In the genomic region with DNA sequence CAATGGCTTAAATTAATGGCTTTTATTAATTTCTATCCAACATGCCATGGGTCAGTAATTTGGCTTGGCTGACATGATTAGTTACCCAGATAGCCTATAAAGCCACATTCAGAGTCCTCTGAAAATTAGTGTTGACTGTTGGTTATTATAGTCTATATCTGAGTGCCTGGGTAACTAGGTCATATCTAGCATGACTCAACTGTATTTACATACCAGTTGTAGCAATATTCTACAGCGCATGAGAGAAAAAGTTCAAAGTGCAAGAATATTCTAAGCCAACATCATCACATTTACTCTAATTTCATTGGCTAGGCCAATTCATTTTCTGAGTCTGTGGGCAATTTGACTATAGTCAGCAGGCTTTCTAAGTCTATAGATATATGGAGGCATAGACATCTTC, we compare ENCODE assay signal across 32 mouse cellular contexts.
"Had no signal": no experiment of that assay in that cellular context is flagged by ENCODE, and none has a peak within 500 bp of the region (broad histone marks: within the 10 kb centered on the region; RNA-seq: fewer than 3 reads in every experiment).

No protein-coding gene starts in this region.

- H3K27me3 ChIP-seq: limb, embryonic 12.5 days; limb, embryonic 13.5 days; limb, embryonic 15.5 days; liver, embryonic 12.5 days; liver, embryonic 13.5 days; liver, embryonic 15.5 days; lung, embryonic 15.5 days; megakaryocyte, embryonic 14.5 days; midbrain, embryonic 12.5 days; midbrain, embryonic 13.5 days; midbrain, embryonic 15.5 days had no signal

- H3K36me3 ChIP-seq: limb, embryonic 10.5 days; limb, embryonic 12.5 days; limb, embryonic 13.5 days; limb, embryonic 15.5 days; liver, embryonic 12.5 days; liver, embryonic 13.5 days; liver, embryonic 15.5 days; lung, embryonic 15.5 days; midbrain, embryonic 10.5 days; midbrain, embryonic 12.5 days; midbrain, embryonic 13.5 days; midbrain, embryonic 15.5 days had no signal

- H3K4me3 ChIP-seq: left cerebral cortex, adult 2 months; limb, embryonic 10.5 days; limb, embryonic 12.5 days; limb, embryonic 13.5 days; limb, embryonic 15.5 days; liver, embryonic 12.5 days; liver, embryonic 13.5 days; liver, embryonic 15.5 days; lung, embryonic 15.5 days; megakaryocyte, embryonic 14.5 days; midbrain, embryonic 10.5 days; midbrain, embryonic 12.5 days; midbrain, embryonic 13.5 days; midbrain, embryonic 15.5 days; myocyte had no signal

- ATAC-seq: liver, embryonic 12.5 days; liver, postnatal 0 days; lung, postnatal 0 days; midbrain, embryonic 13.5 days; midbrain, embryonic 15.5 days; midbrain, embryonic 16.5 days had no signal

- H3K4me2 ChIP-seq: limb, embryonic 12.5 days; limb, embryonic 13.5 days; limb, embryonic 15.5 days; liver, embryonic 11.5 days; liver, embryonic 12.5 days; liver, embryonic 13.5 days; liver, embryonic 15.5 days; lung, embryonic 14.5 days; lung, embryonic 15.5 days; midbrain, embryonic 11.5 days; midbrain, embryonic 12.5 days; midbrain, embryonic 13.5 days; midbrain, embryonic 15.5 days had no signal

- H3K9ac ChIP-seq: limb, embryonic 12.5 days; limb, embryonic 13.5 days; limb, embryonic 15.5 days; liver, embryonic 12.5 days; liver, embryonic 13.5 days; liver, embryonic 14.5 days; liver, embryonic 15.5 days; liver, postnatal 0 days; lung, embryonic 14.5 days; lung, embryonic 15.5 days; midbrain, embryonic 12.5 days; midbrain, embryonic 13.5 days; midbrain, embryonic 15.5 days had no signal

- DNase-seq: left cerebral cortex, postnatal 4 days; liver; liver, embryonic 13.5 days; liver, postnatal 0 days; lung, adult 18-20 months; lung, adult 2 months; lung, embryonic 14.5 days; lung, postnatal 10 days; lung, postnatal 14 days; lung, postnatal 36 days; lung, postnatal 4 days; midbrain, embryonic 14.5 days had no signal

- H3K4me1 ChIP-seq: limb, embryonic 10.5 days; limb, embryonic 12.5 days; limb, embryonic 13.5 days; limb, embryonic 15.5 days; liver, embryonic 12.5 days; liver, embryonic 13.5 days; liver, embryonic 15.5 days; lung, embryonic 15.5 days; megakaryocyte, embryonic 14.5 days; midbrain, embryonic 10.5 days; midbrain, embryonic 12.5 days; midbrain, embryonic 13.5 days; midbrain, embryonic 15.5 days had no signal

- H3K27ac ChIP-seq: left cerebral cortex, adult 2 months; limb, embryonic 10.5 days; limb, embryonic 12.5 days; limb, embryonic 13.5 days; limb, embryonic 15.5 days; liver, embryonic 12.5 days; liver, embryonic 13.5 days; liver, embryonic 14.5 days; liver, embryonic 15.5 days; lung, embryonic 15.5 days; macrophage; midbrain, embryonic 10.5 days; midbrain, embryonic 12.5 days; midbrain, embryonic 13.5 days; midbrain, embryonic 15.5 days had no signal

- H3K9me3 ChIP-seq: limb, embryonic 10.5 days; limb, embryonic 12.5 days; limb, embryonic 13.5 days; limb, embryonic 15.5 days; liver, embryonic 12.5 days; liver, embryonic 13.5 days; liver, embryonic 15.5 days; lung, embryonic 15.5 days; megakaryocyte, embryonic 14.5 days; midbrain, embryonic 10.5 days; midbrain, embryonic 12.5 days; midbrain, embryonic 13.5 days; midbrain, embryonic 15.5 days had no signal
